Mouse (Mus musculus) regulatory T cell (primary cell): ENCODE measurements around the gene Lhx2.

ENCODE experiments used
- in situ Hi-C: fragments of 300-600 bp; cut with MboI, MseI; formaldehyde crosslinking; loops from one replicate; pipeline ENCODE4 v1.15.1; 2025; ENCODE audit warnings: high pct_unique_total_duplicates

Gene Lhx2

GRCm38 (mm10) chr2:38338990-38339909 lies at the start of gene Lhx2:
Gene Lhx2, plus strand, starts transcription at chr2:38339281.
- in situ Hi-C loops, result no loop called here

- in situ Hi-C loops, result loop anchor here (5.0 kb wide), 1 partner anchor 104 kb away; no protein-coding TSS in a partner anchor
These were observed 47.6 kb upstream of the Lhx2 start for GRCm38 (mm10) chr2:38291526-38291925.

GRCm38 (mm10) chr2:38295939-38296338 lies 43.1 kb upstream of the Lhx2 start:
- in situ Hi-C loops, result no loop called here

GRCm38 (mm10) chr2:38300941-38301340 lies 38.1 kb upstream of the Lhx2 start:
- in situ Hi-C loops, result no loop called here

- in situ Hi-C loops, result no loop called here
These were observed 33.9 kb upstream of the Lhx2 start for GRCm38 (mm10) chr2:38305152-38305551.

GRCm38 (mm10) chr2:38312921-38313320 lies 26.2 kb upstream of the Lhx2 start:
- in situ Hi-C loops, result no loop called here

GRCm38 (mm10) chr2:38313399-38313798 lies 25.7 kb upstream of the Lhx2 start:
- in situ Hi-C loops, result no loop called here

GRCm38 (mm10) chr2:38319086-38319485 lies 20.0 kb upstream of the Lhx2 start:
- in situ Hi-C loops, result no loop called here

- in situ Hi-C loops, result no loop called here
These were observed 18.2 kb upstream of the Lhx2 start for GRCm38 (mm10) chr2:38320911-38321310.

- in situ Hi-C loops, result no loop called here
These were observed 15.7 kb upstream of the Lhx2 start for GRCm38 (mm10) chr2:38323380-38323779.

GRCm38 (mm10) chr2:38326671-38327070 lies 12.4 kb upstream of the Lhx2 start:
- in situ Hi-C loops, result no loop called here

- in situ Hi-C loops, result no loop called here
These were observed 5.4 kb upstream of the Lhx2 start for GRCm38 (mm10) chr2:38333586-38334119.

GRCm38 (mm10) chr2:38336606-38337005 lies 2.5 kb upstream of the Lhx2 start:
- in situ Hi-C loops, result no loop called here

GRCm38 (mm10) chr2:38337091-38337640 lies 1.9 kb upstream of the Lhx2 start:
- in situ Hi-C loops, result no loop called here

GRCm38 (mm10) chr2:38337681-38338080 lies 1.4 kb upstream of the Lhx2 start:
- in situ Hi-C loops, result no loop called here

GRCm38 (mm10) chr2:38338348-38338932 lies 641 bp upstream of the Lhx2 start:
- in situ Hi-C loops, result no loop called here

- in situ Hi-C loops, result no loop called here
These were observed 987 bp downstream of the Lhx2 start for GRCm38 (mm10) chr2:38339910-38340625.

GRCm38 (mm10) chr2:38340626-38341200 lies 1.6 kb downstream of the Lhx2 start:
- in situ Hi-C loops, result no loop called here

- in situ Hi-C loops, result no loop called here
These were observed 4.5 kb downstream of the Lhx2 start for GRCm38 (mm10) chr2:38343573-38343972.

GRCm38 (mm10) chr2:38344727-38345126 lies 5.6 kb downstream of the Lhx2 start:
- in situ Hi-C loops, result no loop called here

- in situ Hi-C loops, result no loop called here
These were observed 7.3 kb downstream of the Lhx2 start for GRCm38 (mm10) chr2:38346417-38346816.
